Mouse (Mus musculus): Measurements from ENCODE around the gene Tmcc3. TPM values are rescaled to one million over a fixed set of nuclear protein-coding genes. Genes with fewer than 3 reads are reported as not detected.

Tmcc3 gene
- polyA plus RNA-seq, 1 experiment from 2014 or later, result 12.5 TPM

- 82% methylated on average over 7 of the region's 7 CpGs for WGBS
- DNase-seq (ENCODE audit: low spot score) (no peak), ATAC-seq (ENCODE audit: low FRiP score) (no peak)
- no peak overlapping the region for H3K27ac ChIP-seq
- no peaks in the 10 kb centered on the region for H3K36me3 ChIP-seq (replicated peaks; ENCODE audit: control insufficient read depth, insufficient read depth)
- no peak overlapping the region for H3K9ac ChIP-seq
- H3K9me3 ChIP-seq (ENCODE audit: control insufficient read depth, low read length), result no peaks in the 10 kb centered on the region
- no peak overlapping the region for H3K4me3 ChIP-seq (replicated peaks; ENCODE audit: low read length)
- H3K4me1 ChIP-seq (replicated peaks; ENCODE audit: control insufficient read depth, insufficient read depth, low read length), result peaks cover 12% of the 10 kb centered on the region
- no peak overlapping the region for H3K4me2 ChIP-seq (replicated peaks)
- no peaks in the 10 kb centered on the region for H3K27me3 ChIP-seq (ENCODE audit: control insufficient read depth, insufficient read depth, low read length)
Observed at GRCm38 (mm10) chr10:94569731-94570130, 258.0 kb downstream of the Tmcc3 start.

- no peak overlapping the region for H3K4me3 ChIP-seq (replicated peaks; ENCODE audit: low read length)
- H3K9ac ChIP-seq, result no peak overlapping the region
- no peaks in the 10 kb centered on the region for H3K9me3 ChIP-seq (ENCODE audit: control insufficient read depth, low read length)
- H3K4me1 ChIP-seq (replicated peaks; ENCODE audit: control insufficient read depth, insufficient read depth, low read length), result no peaks in the 10 kb centered on the region
- H3K36me3 ChIP-seq (replicated peaks; ENCODE audit: control insufficient read depth, insufficient read depth), result no peaks in the 10 kb centered on the region
- 85% methylated on average over 9 of the region's 9 CpGs for WGBS
- ATAC-seq (ENCODE audit: low FRiP score) (no peak), DNase-seq (ENCODE audit: low spot score) (no peak)
- H3K27me3 ChIP-seq (ENCODE audit: control insufficient read depth, insufficient read depth, low read length), result no peaks in the 10 kb centered on the region
- no peak overlapping the region for H3K27ac ChIP-seq
- no peak overlapping the region for H3K4me2 ChIP-seq (replicated peaks)
Observed at GRCm38 (mm10) chr10:94571927-94572620, 260.3 kb downstream of the Tmcc3 start.

GRCm38 (mm10) chr10:94572772-94573171 lies 261.0 kb downstream of the Tmcc3 start:
- Histone ChIP-seq H3K36me3 (replicated peaks; ENCODE audit: control insufficient read depth, insufficient read depth) (no peaks in the 10 kb centered on the region), H3K27ac (no peak overlapping the region)
- WGBS, result 66% methylated on average over 12 of the region's 12 CpGs

GRCm38 (mm10) chr10:94574451-94575333 lies 262.9 kb downstream of the Tmcc3 start:
- DNase-seq (ENCODE audit: low spot score) (no peak), ATAC-seq (ENCODE audit: low FRiP score) (no peak)
- no peaks in the 10 kb centered on the region for H3K4me1 ChIP-seq (replicated peaks; ENCODE audit: control insufficient read depth, insufficient read depth, low read length)
- no peaks in the 10 kb centered on the region for H3K27me3 ChIP-seq (ENCODE audit: control insufficient read depth, insufficient read depth, low read length)
- H3K36me3 ChIP-seq (replicated peaks; ENCODE audit: control insufficient read depth, insufficient read depth), result no peaks in the 10 kb centered on the region
- WGBS, result 88% methylated on average over 13 of the region's 13 CpGs
- no peaks in the 10 kb centered on the region for H3K9me3 ChIP-seq (ENCODE audit: control insufficient read depth, low read length)
- H3K9ac ChIP-seq, result no peak overlapping the region
- H3K27ac ChIP-seq, result no peak overlapping the region
- H3K4me3 ChIP-seq (replicated peaks; ENCODE audit: low read length), result no peak overlapping the region
- H3K4me2 ChIP-seq (replicated peaks), result no peak overlapping the region

More at GRCm38 (mm10) chr10:94572772-94573171, 261.0 kb downstream of the Tmcc3 start:
- DNase-seq (ENCODE audit: low spot score) (no peak), ATAC-seq (ENCODE audit: low FRiP score) (no peak)
- no peaks in the 10 kb centered on the region for H3K9me3 ChIP-seq (ENCODE audit: control insufficient read depth, low read length)
- no peak overlapping the region for H3K9ac ChIP-seq
- no peaks in the 10 kb centered on the region for H3K27me3 ChIP-seq (ENCODE audit: control insufficient read depth, insufficient read depth, low read length)
- no peak overlapping the region for H3K4me3 ChIP-seq (replicated peaks; ENCODE audit: low read length)
- no peak overlapping the region for H3K4me2 ChIP-seq (replicated peaks)
- no peaks in the 10 kb centered on the region for H3K4me1 ChIP-seq (replicated peaks; ENCODE audit: control insufficient read depth, insufficient read depth, low read length)

- 69% methylated on average over 8 of the region's 8 CpGs for WGBS
- H3K4me2 ChIP-seq (replicated peaks), result no peak overlapping the region
- H3K36me3 ChIP-seq (replicated peaks; ENCODE audit: control insufficient read depth, insufficient read depth), result no peaks in the 10 kb centered on the region
- H3K27me3 ChIP-seq (ENCODE audit: control insufficient read depth, insufficient read depth, low read length), result no peaks in the 10 kb centered on the region
- H3K27ac ChIP-seq, result no peak overlapping the region
- ATAC-seq (ENCODE audit: low FRiP score) (no peak), DNase-seq (ENCODE audit: low spot score) (no peak)
- H3K4me3 ChIP-seq (replicated peaks; ENCODE audit: low read length), result no peak overlapping the region
- H3K9me3 ChIP-seq (ENCODE audit: control insufficient read depth, low read length), result no peaks in the 10 kb centered on the region
- H3K4me1 ChIP-seq (replicated peaks; ENCODE audit: control insufficient read depth, insufficient read depth, low read length), result no peaks in the 10 kb centered on the region
- H3K9ac ChIP-seq, result no peak overlapping the region
Observed at GRCm38 (mm10) chr10:94575958-94576357, 264.2 kb downstream of the Tmcc3 start.

- H3K4me2 ChIP-seq (replicated peaks), result no peak overlapping the region
- no peaks in the 10 kb centered on the region for H3K36me3 ChIP-seq (replicated peaks; ENCODE audit: control insufficient read depth, insufficient read depth)
- H3K27ac ChIP-seq, result no peak overlapping the region
- H3K27me3 ChIP-seq (ENCODE audit: control insufficient read depth, insufficient read depth, low read length), result 0 out of 2 replicates have a peak, but pooled peaks cover 4% of the 10 kb centered on the region
- 88% methylated on average over 15 of the region's 15 CpGs for WGBS
- DNase-seq (ENCODE audit: low spot score) (no peak), ATAC-seq (ENCODE audit: low FRiP score) (no peak)
- peaks cover 1% of the 10 kb centered on the region; the same call in 1 of the 2 replicates for H3K4me1 ChIP-seq (replicated peaks; ENCODE audit: control insufficient read depth, insufficient read depth, low read length)
- no peaks in the 10 kb centered on the region for H3K9me3 ChIP-seq (ENCODE audit: control insufficient read depth, low read length)
- H3K9ac ChIP-seq, result no peak overlapping the region
- H3K4me3 ChIP-seq (replicated peaks; ENCODE audit: low read length), result no peak overlapping the region
Observed at GRCm38 (mm10) chr10:94578870-94579269, 267.1 kb downstream of the Tmcc3 start.

GRCm38 (mm10) chr10:94581384-94581783 lies 269.6 kb downstream of the Tmcc3 start:
- no peak for ATAC-seq (ENCODE audit: low FRiP score)
- Histone ChIP-seq H3K9me3 (ENCODE audit: control insufficient read depth, low read length) (no peaks in the 10 kb centered on the region), H3K4me1 (replicated peaks; ENCODE audit: control insufficient read depth, insufficient read depth, low read length) (peaks cover 19% of the 10 kb centered on the region), H3K36me3 (replicated peaks; ENCODE audit: control insufficient read depth, insufficient read depth) (no peaks in the 10 kb centered on the region), H3K9ac (no peak overlapping the region), H3K27ac (no peak overlapping the region), H3K4me3 (replicated peaks; ENCODE audit: low read length) (no peak overlapping the region), H3K4me2 (replicated peaks) (no peak overlapping the region), H3K27me3 (ENCODE audit: control insufficient read depth, insufficient read depth, low read length) (0 out of 2 replicates have a peak, but pooled peaks cover 6% of the 10 kb centered on the region)
- WGBS, result 95% methylated on average over 3 of the region's 3 CpGs
- no peak for DNase-seq (ENCODE audit: low spot score)

- H3K27me3 ChIP-seq (ENCODE audit: control insufficient read depth, insufficient read depth, low read length), result 0 out of 2 replicates have a peak, but pooled peaks cover 6% of the 10 kb centered on the region
- ATAC-seq (ENCODE audit: low FRiP score), result no peak
- peaks cover 19% of the 10 kb centered on the region for H3K4me1 ChIP-seq (replicated peaks; ENCODE audit: control insufficient read depth, insufficient read depth, low read length)
- no peak overlapping the region for H3K4me2 ChIP-seq (replicated peaks)
- H3K4me3 ChIP-seq (replicated peaks; ENCODE audit: low read length), result no peak overlapping the region
- H3K27ac ChIP-seq, result no peak overlapping the region
- DNase-seq (ENCODE audit: low spot score), result no peak
- no peaks in the 10 kb centered on the region for H3K36me3 ChIP-seq (replicated peaks; ENCODE audit: control insufficient read depth, insufficient read depth)
- no peak overlapping the region for H3K9ac ChIP-seq
- 66% methylated on average over 4 of the region's 4 CpGs for WGBS
- H3K9me3 ChIP-seq (ENCODE audit: control insufficient read depth, low read length), result no peaks in the 10 kb centered on the region
Observed at GRCm38 (mm10) chr10:94583714-94584113, 272.0 kb downstream of the Tmcc3 start.

- H3K36me3 ChIP-seq (replicated peaks; ENCODE audit: control insufficient read depth, insufficient read depth), result no peaks in the 10 kb centered on the region
- peak; percentile 62 for DNase-seq (ENCODE audit: low spot score)
- peak overlapping the region; percentile 23; the same call in 1 of the 2 replicates for H3K27ac ChIP-seq
- no peaks in the 10 kb centered on the region for H3K9me3 ChIP-seq (ENCODE audit: control insufficient read depth, low read length)
- peak; percentile 37; the same call in 1 of the 2 replicates for ATAC-seq (ENCODE audit: low FRiP score)
- H3K4me2 ChIP-seq (replicated peaks), result peak overlapping the region; percentile 44
- H3K4me3 ChIP-seq (replicated peaks; ENCODE audit: low read length), result no peak overlapping the region
- peaks cover 19% of the 10 kb centered on the region for H3K4me1 ChIP-seq (replicated peaks; ENCODE audit: control insufficient read depth, insufficient read depth, low read length)
- 12% methylated on average over 17 of the region's 17 CpGs for WGBS
- peak overlapping the region; percentile 12; the same call in 1 of the 2 replicates for H3K9ac ChIP-seq
- H3K27me3 ChIP-seq (ENCODE audit: control insufficient read depth, insufficient read depth, low read length), result 0 out of 2 replicates have a peak, but pooled peaks cover 6% of the 10 kb centered on the region
Observed at GRCm38 (mm10) chr10:94584851-94585359, 273.2 kb downstream of the Tmcc3 start.
